In the genomic region with DNA sequence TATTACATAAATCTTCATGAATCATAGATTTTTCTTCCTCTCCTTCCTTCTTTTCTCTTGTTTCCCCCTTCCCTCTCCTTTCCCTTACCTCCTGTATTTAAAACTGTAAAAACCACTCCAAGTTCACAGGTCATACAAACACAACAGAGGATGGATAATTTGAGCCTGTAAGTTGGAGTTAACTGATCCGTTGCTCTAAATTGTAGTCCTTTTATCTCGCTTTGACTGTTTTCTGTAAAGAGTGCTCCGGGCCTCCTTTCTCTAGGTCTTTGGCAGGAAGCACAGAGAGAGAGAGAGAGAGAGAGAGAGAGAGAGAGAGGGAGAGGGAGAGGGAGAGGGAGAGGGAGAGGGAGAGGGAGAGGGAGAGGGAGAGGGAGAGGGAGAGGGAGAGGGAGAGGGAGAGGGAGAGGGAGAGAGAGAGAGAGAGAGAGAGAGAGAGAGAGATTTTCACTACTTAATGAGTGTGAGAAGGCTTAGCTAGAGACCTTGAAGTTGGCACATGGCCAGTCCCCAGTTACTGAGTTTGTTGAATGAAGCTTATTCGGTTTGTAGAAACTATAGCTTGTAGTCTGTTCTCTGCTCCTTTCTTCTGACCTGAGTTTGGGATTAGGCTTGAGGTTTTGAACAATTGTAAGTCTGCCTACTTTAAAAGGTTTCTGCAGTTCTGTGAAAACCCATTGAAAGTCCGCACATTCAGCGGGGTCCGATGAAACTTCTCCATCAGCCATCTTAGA, we compare ENCODE assay signal across 8 mouse cellular contexts.
DNase-seq lines count a peak whose midpoint lies in the region; ATAC-seq lines count a peak whose summit lies in the region.

No protein-coding gene starts in this region.

- H3K9me3 ChIP-seq in intestine, embryonic 15.5 days, result no peaks in the 10 kb centered on the region
- no peaks in the 10 kb centered on the region; the same call in 1 of the 2 replicates for H3K9me3 ChIP-seq in neural tube, embryonic 14.5 days (ENCODE audit: control insufficient read depth, low read length)

- peak; percentile 60; the same call in 1 of the 2 replicates for ATAC-seq in intestine, embryonic 15.5 days
- ATAC-seq in neural tube, embryonic 14.5 days (ENCODE audit: low read depth), result no peak
- ATAC-seq in inflammation-experienced regulatory T-cells, adult 6 months, result no peak

- no peaks in the 10 kb centered on the region for H3K27me3 ChIP-seq in intestine, embryonic 15.5 days (replicated peaks)
- H3K27me3 ChIP-seq in neural tube, embryonic 14.5 days (ENCODE audit: control insufficient read depth, insufficient read depth, low read length), result no peaks in the 10 kb centered on the region

- peak overlapping the region; percentile 75 for H3K27ac ChIP-seq in intestine, embryonic 15.5 days
- H3K27ac ChIP-seq in neural tube, embryonic 14.5 days (ENCODE audit: low read depth, low read length), result peak overlapping the region; percentile 50; the same call in 1 of the 2 replicates

- 30% methylated on average over 7 of the region's 7 CpGs for WGBS in intestine, embryonic 15.5 days
- WGBS in neural tube, embryonic 14.5 days, result 48% methylated on average over 7 of the region's 7 CpGs

- no peaks in the 10 kb centered on the region for H3K36me3 ChIP-seq in intestine, embryonic 15.5 days
- no peaks in the 10 kb centered on the region for H3K36me3 ChIP-seq in neural tube, embryonic 14.5 days (ENCODE audit: control insufficient read depth, insufficient read depth, low read length)

- H3K9ac ChIP-seq in intestine, embryonic 15.5 days, result no peak overlapping the region
- H3K9ac ChIP-seq in neural tube, embryonic 14.5 days (replicated peaks; ENCODE audit: low read depth, low read length), result no peak overlapping the region

- peak; percentile 67 for DNase-seq in gastrocnemius, postnatal 10 days
- DNase-seq in gastrocnemius, postnatal 25 days, result no peak
- peak; percentile 78 for DNase-seq in testis, postnatal 10 days (ENCODE audit: low spot score)
- DNase-seq in testis, postnatal 14 days (ENCODE audit: low spot score), result no peak
- DNase-seq in left cerebral cortex, adult 11 months (ENCODE audit: low spot score), result no peak

- H3K4me1 ChIP-seq in intestine, embryonic 15.5 days (replicated peaks), result peaks cover 7% of the 10 kb centered on the region
- H3K4me1 ChIP-seq in neural tube, embryonic 14.5 days (ENCODE audit: control insufficient read depth, insufficient read depth, low read length), result no peaks in the 10 kb centered on the region

- H3K4me3 ChIP-seq in intestine, embryonic 15.5 days (replicated peaks), result no peak overlapping the region
- no peak overlapping the region for H3K4me3 ChIP-seq in neural tube, embryonic 14.5 days (ENCODE audit: low read depth, low read length)

- peak overlapping the region; percentile 28; the same call in 1 of the 2 replicates for H3K4me2 ChIP-seq in intestine, embryonic 15.5 days (replicated peaks)
- H3K4me2 ChIP-seq in neural tube, embryonic 14.5 days (ENCODE audit: low read depth, low read length), result no peak overlapping the region

Comparison
In these comparisons a context has a peak if more than half of its experiments do, and no peak if none do; other contexts are left out.
1. DNase-seq: peak in gastrocnemius, postnatal 10 days (single experiment) and testis, postnatal 10 days (single experiment); none in gastrocnemius, postnatal 25 days (single experiment), testis, postnatal 14 days (single experiment) and left cerebral cortex, adult 11 months (single experiment).